Mouse (Mus musculus): Measurements from ENCODE around the gene Asb7.

The Asb7 gene

GRCm38 (mm10) chr7:66653596-66653995 is 35.8 kb downstream of the Asb7 start:
- DNase-seq (ENCODE audit: low spot score): no peak

- DNase-seq (ENCODE audit: low spot score): no peak
Measured at GRCm38 (mm10) chr7:66652216-66652615, 37.2 kb downstream of the Asb7 start.

- DNase-seq (ENCODE audit: low spot score): no peak
Measured at GRCm38 (mm10) chr7:66650883-66651282, 38.5 kb downstream of the Asb7 start.

- no peak for DNase-seq (ENCODE audit: low spot score)
Measured at GRCm38 (mm10) chr7:66649181-66649580, 40.2 kb downstream of the Asb7 start.

- no peak for DNase-seq (ENCODE audit: low spot score)
Measured at GRCm38 (mm10) chr7:66645736-66646135, 43.7 kb downstream of the Asb7 start.

GRCm38 (mm10) chr7:66633351-66633750 is 56.0 kb downstream of the Asb7 start:
- DNase-seq (ENCODE audit: low spot score): no peak

GRCm38 (mm10) chr7:66630154-66630800 is 59.1 kb downstream of the Asb7 start:
- DNase-seq (ENCODE audit: low spot score): no peak

GRCm38 (mm10) chr7:66629419-66629818 is 60.0 kb downstream of the Asb7 start:
- DNase-seq (ENCODE audit: low spot score): no peak

GRCm38 (mm10) chr7:66623436-66623835 is 66.0 kb downstream of the Asb7 start:
- DNase-seq (ENCODE audit: low spot score): no peak

GRCm38 (mm10) chr7:66601846-66602245 is 87.5 kb downstream of the Asb7 start:
- no peak for DNase-seq (ENCODE audit: low spot score)

- DNase-seq (ENCODE audit: low spot score): no peak
Measured at GRCm38 (mm10) chr7:66600622-66601610, 88.5 kb downstream of the Asb7 start.

- DNase-seq (ENCODE audit: low spot score): no peak
Measured at GRCm38 (mm10) chr7:66600126-66600525, 89.3 kb downstream of the Asb7 start.

GRCm38 (mm10) chr7:66597900-66598299 is 91.5 kb downstream of the Asb7 start:
- DNase-seq (ENCODE audit: low spot score): no peak

Measured in ovary, postnatal 36 days (tissue).